Mouse (Mus musculus): ENCODE data around the gene Pdp2.
A peak's percentile ranks its signal among the peaks of the same experiment; 100 is the strongest.

The Pdp2 gene

DNA sequence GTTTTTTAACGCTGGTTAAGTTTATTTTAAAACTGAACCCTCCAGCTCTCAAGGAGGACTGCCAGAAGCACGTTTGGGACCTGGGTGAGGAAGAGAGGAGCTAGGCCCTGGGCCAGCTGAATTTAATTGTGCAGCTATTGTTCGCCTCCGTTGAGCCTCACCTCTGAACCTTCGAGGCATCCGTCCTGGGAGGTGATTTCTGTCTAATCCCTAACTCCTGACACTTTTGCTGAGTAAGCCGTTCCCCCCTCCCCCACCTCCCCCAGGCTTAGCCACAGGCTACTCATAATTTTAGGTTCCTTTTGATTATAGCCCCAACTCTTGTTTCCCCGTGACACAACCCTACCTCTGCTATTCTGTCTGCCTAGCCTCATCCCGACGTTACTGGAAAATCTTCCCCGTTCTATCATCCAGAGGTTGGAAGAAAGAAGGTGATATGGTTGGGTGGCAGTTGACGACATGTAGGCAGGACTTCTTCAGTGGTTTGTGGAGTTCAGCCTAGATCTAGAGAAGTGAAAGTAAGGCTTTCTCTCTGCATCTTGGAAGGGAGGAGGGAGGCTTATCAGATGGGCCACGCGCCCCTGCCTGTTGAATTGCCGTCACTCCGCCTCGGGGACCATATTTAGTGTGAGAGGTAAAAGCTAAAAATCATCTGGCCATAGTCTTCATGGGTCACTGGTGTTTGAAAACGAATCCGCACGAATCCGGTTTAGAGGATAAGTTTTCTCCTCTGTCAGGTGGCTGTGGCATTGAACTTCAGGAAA, 4.7 kb downstream of the Pdp2 start:
- peak; percentile 46 for DNase-seq (ENCODE audit: low read depth, low spot score)

DNA sequence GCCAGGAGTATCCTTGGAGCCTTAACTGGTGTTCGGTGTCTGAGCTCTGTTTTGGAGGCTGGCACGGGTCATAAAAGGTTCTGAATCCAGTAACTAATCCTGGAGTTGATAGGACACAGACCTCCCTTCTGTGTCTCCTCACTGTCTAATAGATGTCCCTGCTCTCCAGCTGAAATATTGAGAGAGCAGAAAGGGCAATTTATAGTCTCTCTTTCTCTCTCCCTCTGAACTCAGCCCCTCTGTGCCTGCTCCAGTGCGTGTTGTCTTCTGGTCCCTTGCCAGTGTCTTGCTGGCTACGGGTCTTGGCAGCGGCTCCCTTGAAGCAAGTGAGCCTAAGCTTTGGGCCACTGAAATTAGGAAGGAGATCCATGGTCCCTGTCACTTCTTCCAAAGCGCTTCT, 6.4 kb downstream of the Pdp2 start:
- no peak for DNase-seq (ENCODE audit: low read depth, low spot score)

DNA sequence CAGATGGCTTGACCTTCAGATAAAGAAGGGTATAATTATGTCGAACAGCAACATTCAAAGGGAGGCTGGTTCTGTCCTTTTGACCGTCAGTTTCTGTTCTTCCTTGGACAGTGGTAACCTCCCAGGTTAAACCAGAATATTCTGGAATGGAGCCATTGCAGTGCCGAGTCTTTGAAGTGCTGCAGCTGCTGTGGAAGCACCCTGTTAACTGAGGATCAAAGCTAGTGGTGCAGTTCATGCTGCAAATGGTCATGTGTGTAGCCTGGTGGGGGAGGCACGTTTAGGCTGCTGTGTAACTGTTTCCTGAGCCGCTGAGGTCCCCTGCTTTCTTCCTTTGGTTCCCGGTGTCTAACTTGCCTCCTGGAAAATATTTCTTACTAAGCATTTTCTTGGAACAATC, 7.2 kb downstream of the Pdp2 start:
- DNase-seq (ENCODE audit: low read depth, low spot score) = peak; percentile 26

GRCm38 (mm10) chr8:104601386-104601785, 10.1 kb downstream of the Pdp2 start:
- DNase-seq (ENCODE audit: low read depth, low spot score) = peak; percentile 35

DNA sequence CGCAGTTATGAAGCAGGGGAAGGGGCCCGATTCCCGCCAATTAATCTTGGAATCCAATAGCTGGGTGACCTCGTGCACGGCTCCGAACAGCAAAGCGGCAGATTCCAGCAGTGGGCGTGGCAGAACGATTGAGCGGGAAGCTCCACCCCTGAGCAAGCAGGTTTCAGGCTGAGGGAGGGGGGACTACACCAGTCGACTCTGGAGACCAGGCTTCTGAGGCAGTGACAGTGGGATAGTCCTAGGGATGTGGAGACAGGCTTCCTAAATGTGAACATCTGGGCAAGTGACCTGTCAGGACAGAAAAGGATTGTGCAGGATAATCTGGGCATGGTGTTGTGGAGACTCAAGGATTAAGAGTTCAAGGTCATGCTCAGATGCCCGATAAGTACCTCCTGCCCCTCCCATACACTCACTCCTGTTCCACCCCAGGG, 10.7 kb downstream of the Pdp2 start:
- DNase-seq (ENCODE audit: low read depth, low spot score) = peak; percentile 86

DNA sequence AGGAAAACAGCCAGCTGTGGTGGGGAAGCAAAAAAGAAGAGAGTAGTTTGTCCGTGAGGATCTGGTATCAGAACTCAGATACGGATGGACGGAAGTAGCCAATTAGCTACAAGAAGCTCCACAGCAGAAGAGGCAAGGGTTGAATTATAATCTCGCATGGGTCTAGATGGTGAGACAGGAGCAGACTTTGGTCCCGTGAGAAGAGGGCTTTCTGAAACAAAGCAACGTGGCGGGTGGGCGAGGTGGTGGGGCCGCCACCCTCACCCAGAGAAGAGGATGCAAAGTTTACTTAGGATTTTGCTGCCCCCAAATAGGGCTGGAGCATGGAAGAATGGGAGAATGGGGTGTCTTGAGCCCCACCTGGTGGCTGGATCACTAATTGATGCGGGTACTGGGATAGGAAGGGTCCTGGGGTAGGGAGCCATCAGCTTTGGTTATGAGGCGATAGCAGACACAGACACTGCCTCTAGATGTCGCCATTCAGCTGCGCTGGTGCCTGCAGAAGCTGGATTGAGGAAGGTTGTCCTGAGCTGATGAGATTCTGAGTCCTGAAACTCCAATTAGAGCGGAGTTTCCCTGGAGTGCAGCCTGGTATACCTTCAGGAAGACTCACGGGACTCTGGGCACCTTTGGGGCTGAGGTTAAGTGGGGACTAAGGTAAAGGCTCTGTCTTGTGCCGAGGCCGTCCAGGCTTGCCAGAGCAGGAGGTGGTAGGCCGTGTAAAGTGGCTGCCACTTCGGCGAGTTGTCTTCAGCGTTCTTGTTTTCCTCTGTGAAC, 11.4 kb downstream of the Pdp2 start:
- DNase-seq (ENCODE audit: low read depth, low spot score) = peak; percentile 97

DNA sequence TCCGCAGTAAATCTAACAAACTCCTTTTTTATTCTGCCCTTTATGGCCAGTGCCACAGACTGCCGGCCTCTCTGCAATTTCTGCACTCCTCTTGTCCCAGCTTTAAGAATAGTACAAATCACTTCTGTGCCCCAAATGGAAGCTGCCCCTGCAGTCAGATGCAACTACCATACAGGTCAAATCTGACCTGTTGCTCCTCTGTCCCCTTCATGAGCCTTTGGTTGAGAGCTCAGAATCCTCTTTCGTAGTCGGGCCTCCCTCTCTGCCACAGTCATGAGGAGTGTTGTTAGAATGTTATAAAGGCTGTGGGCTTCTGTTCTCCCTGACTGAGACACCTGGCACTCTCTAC, 12.0 kb downstream of the Pdp2 start:
- no peak for DNase-seq (ENCODE audit: low read depth, low spot score)

DNA sequence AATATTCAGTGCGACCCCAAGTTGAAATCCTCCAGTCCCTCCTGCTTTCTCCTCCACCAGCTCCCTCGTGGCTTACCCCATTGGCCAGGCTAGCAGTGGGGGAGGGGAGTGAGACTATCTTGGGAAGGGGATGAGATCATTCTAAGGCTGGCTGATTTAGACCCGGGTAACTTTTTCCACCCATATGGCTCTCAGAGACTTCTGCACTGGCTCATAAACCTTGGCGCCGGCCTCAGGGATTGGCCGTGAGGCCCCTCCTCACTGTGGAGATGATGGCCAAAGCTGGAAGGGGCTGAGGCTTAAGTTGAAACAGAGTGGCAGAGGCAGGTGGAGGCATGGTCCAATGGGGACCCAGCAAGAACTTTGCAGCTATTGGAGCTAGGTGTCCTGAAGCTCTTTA, 15.1 kb downstream of the Pdp2 start:
- DNase-seq (ENCODE audit: low read depth, low spot score) = no peak

DNA sequence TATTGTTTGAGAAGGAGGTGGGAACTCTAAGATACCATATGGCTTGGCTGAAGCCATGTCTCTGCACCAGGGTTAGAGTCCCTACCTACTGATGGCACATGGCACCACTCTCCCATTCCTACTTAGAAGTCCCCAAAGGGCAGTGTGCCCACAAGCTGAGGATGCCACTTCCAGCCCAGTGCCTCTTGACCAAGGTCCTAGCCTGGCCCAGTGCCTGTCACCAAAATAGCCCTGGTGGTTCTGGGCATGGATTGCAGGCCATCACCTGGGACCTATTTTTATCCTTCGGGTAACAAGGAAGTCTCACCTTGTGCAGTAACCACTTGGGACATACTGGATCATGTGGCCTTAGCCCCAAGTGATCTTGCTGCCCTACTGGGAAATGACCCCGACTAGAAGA, 16.7 kb downstream of the Pdp2 start:
- no peak for DNase-seq (ENCODE audit: low read depth, low spot score)

DNA sequence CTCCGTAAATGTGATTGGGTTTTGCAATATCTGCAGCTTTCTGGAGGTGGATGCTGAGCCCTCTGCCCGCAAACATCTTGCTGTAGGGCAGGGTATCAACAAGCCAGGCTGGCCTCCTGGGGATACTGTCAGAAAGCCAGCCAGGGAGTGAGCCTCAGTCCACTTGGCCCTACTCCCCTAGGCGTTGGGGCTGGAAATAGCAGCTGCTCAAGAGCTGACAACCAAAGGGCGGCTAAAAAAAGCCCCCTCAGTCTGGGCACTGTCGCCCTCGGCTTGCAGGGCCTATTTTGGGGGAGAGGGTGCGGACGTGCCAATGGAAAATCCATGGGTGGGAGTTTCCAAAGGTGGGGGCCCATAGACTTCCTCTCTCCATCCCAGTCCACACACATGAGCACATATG, 18.0 kb downstream of the Pdp2 start:
- no peak for DNase-seq (ENCODE audit: low read depth, low spot score)

GRCm38 (mm10) chr8:104610185-104610766, 19.0 kb downstream of the Pdp2 start:
- no peak for DNase-seq (ENCODE audit: low read depth, low spot score)

DNA sequence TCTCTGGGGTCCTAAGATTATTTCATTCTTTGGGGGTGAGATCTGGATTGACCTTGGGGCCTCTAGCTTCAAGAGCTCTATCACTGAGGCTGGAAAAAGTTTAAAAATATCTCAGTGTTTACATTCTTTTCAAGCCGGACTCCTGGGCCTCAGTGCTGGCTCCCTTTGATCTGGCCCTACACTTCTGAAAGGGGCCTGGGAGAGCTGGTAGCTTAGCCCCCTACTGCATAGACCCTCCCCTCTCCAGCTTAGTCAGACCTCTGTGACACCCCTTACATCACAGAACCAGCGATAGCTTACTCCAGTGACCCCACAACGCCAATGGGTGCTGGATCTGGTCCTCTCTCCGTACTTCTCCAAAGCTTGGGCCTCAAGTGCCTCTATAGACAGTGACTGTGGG, 20.4 kb downstream of the Pdp2 start:
- no peak for DNase-seq (ENCODE audit: low read depth, low spot score)

GRCm38 (mm10) chr8:104613119-104613518, 21.9 kb downstream of the Pdp2 start:
- DNase-seq (ENCODE audit: low read depth, low spot score) = no peak

GRCm38 (mm10) chr8:104620765-104621164, 29.5 kb downstream of the Pdp2 start:
- DNase-seq (ENCODE audit: low read depth, low spot score) = no peak

- no peak for DNase-seq (ENCODE audit: low read depth, low spot score)
Observed at GRCm38 (mm10) chr8:104624161-104624560, 32.9 kb downstream of the Pdp2 start, which contains the start of gene Cdh16. Gene Cdh16 (minus strand): TSS chr8:104624396.

- DNase-seq (ENCODE audit: low read depth, low spot score) = no peak
Observed at GRCm38 (mm10) chr8:104627065-104627740, 36.0 kb downstream of the Pdp2 start.

DNA sequence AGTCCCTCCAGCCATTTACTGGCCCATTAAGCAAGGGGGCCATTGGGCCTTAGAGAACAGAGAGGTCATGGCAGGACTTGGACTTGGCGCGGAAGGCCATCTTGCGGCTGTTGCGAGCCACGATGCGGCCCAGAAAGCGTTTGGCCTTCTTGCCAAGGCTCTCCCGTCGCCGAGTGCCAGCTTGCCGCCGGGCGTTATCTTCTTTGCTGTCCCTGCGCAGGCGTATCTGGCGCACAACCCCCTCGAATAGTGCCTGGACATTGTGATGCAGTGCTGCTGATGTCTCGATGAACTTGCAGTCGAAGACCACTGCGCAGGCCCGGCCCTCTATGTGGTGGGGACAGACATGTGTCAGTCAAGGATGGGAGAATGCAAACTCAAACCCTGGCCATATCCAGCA, 37.2 kb downstream of the Pdp2 start:
- DNase-seq (ENCODE audit: low read depth, low spot score) = no peak

- DNase-seq (ENCODE audit: low read depth, low spot score) = no peak
Observed at GRCm38 (mm10) chr8:104629306-104630110, 38.3 kb downstream of the Pdp2 start.

- no peak for DNase-seq (ENCODE audit: low read depth, low spot score)
Observed at GRCm38 (mm10) chr8:104630111-104630479, 38.8 kb downstream of the Pdp2 start.

DNA sequence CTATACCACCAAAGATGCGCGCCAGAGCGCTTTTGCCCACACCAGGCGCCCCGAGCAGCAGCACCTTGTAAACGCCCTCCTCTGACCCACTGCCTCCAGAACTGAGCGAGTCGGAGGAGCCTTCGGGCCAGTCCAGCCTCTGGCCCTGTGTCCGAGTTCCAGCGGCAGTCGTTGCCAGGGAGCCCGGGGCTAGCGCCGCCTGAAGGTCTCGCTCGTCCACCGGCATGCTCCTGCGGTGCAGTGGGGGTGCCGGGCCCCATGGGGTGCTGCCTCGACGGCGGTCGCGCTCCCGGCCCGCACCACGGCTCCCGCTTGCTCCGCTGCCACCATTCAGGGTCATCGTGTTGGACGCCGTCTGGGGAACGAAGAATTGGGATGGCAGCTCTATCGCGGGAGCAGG, 39.3 kb downstream of the Pdp2 start:
- peak; percentile 12 for DNase-seq (ENCODE audit: low read depth, low spot score)

DNA sequence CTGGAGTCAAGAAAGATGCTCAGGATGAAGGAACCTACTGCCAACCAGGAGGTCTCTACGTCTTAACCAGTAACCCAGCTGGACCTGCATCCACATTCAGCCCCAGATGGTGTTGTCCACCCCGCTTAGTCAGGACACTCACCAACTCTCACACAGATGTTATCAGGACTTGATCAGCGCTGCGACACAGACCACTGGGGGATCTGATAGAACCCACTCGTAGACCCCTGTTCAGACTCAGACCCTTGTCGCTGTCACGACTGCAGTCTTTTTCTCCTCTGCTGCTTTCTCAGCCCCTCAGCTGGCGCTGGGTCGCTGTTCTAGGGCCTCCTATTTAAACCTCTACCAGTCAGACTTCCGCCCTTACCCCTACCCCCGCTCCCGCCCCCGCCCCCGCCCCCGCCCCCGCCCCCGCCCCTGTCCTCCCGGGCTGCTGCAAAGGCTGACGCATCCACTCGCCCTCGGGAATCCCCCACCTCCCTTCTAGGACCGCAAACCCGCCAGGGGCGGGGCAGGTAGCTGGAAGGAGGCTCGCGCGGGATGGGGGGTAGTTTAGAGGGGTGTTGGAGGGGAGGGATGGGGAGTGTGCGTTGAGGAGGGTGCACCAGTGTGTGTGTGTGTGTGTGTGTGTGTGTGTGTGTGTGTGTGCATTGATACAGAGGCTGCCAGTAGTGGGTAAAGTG, 39.9 kb downstream of the Pdp2 start, which contains the start of gene Rrad:
Rrad (minus strand) TSS at position 347 of the 683 bp plus-strand sequence.
- DNase-seq (ENCODE audit: low read depth, low spot score) = peak; percentile 46

Data from R1 (cell line).